Mouse (Mus musculus): Measurements from ENCODE around the gene Fam183b. TPM values are rescaled to one million over a fixed set of nuclear protein-coding genes. Genes with fewer than 3 reads are reported as not detected.
A peak's percentile ranks its signal among the peaks of the same experiment; 100 is the strongest.
"Not testable (repeated sequence)": the region's sequence is repeated elsewhere in the genome, so short reads cannot be mapped to it uniquely, and the experiment has no call there.

Fam183b gene
- total and polyA plus RNA-seq, 3 experiments, result not detected

DNA sequence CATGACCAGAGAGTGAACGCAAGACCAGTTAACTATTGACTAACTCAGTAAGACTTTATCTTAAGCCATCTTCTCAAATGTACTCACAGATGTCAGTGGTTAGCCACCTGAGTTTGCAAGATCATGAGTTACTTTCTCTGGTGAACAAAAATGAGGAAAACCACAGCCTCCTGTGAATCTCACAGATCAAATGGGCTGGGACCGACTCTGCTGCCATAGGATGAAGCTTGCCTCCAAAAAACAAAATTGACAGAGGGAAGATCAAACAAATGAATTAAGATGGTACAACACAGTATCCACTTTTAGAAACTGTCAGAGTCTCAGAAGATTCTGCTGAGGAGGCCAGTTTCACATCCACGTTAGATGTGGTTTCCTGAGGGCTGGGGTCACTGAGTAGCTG lies 28.0 kb upstream of the Fam183b start:
- no peaks in the 10 kb centered on the region for H3K4me1 ChIP-seq (ENCODE audit: insufficient read depth, low read depth, low read length)
- no peak overlapping the region for H3K4me3 ChIP-seq (ENCODE audit: low read depth, low read length)
- DNase-seq (ENCODE audit: low spot score) (no peak), ATAC-seq (ENCODE audit: extremely low read depth, insufficient number of reproducible peaks, low FRiP score, poor library complexity, severe bottlenecking) (no peak)
- no peaks in the 10 kb centered on the region for H3K36me3 ChIP-seq (replicated peaks)
- TF ChIP-seq CTCF (IDR thresholded peaks at IDR 0.05; ENCODE audit: low read depth, low read length) (no peak), POLR2AphosphoS5 (IDR thresholded peaks at IDR 0.05; ENCODE audit: insufficient replicate concordance, low read depth, low read length) (no peak), GATA1 (IDR thresholded peaks at IDR 0.05; ENCODE audit: borderline replicate concordance, low read length) (no peak), GATA2 (IDR thresholded peaks at IDR 0.05; ENCODE audit: borderline replicate concordance, low read depth, low read length) (no peak), TAL1 (conservative IDR thresholded peaks at IDR 0.05; ENCODE audit: low read depth, low read length) (no peak)
- 0 out of 2 replicates have a peak, but pooled peaks cover 2% of the 10 kb centered on the region for H3K27me3 ChIP-seq (ENCODE audit: insufficient read depth, low read length)
- no peaks in the 10 kb centered on the region for H3K9me3 ChIP-seq (replicated peaks)

DNA sequence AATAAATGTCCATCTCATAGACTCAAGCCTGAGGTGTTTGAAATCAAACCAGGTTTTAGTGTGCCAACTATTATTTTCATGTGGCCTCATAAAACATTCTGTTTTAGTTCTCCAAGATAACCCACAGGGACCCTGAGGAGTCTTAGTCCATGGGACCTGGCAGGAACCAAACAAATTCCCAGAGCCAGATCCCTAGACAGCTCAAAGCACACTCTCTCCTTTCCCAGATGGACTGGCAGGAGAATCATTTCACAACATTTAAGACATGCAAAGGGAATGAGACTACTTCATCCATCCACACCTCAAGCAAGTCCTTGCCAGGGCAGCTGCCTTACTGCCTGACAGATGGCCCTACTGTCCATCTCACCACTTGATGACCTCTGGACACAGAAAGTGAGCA lies 27.2 kb upstream of the Fam183b start, which contains the start of gene Olfr312:
Gene Olfr312, plus strand, starts transcription at position 301 of the 400 bp plus-strand sequence.
- ATAC-seq (ENCODE audit: extremely low read depth, insufficient number of reproducible peaks, low FRiP score, poor library complexity, severe bottlenecking); DNase-seq (ENCODE audit: low spot score); H3K27me3 ChIP-seq (ENCODE audit: insufficient read depth, low read length): not testable (repeated sequence)

DNA sequence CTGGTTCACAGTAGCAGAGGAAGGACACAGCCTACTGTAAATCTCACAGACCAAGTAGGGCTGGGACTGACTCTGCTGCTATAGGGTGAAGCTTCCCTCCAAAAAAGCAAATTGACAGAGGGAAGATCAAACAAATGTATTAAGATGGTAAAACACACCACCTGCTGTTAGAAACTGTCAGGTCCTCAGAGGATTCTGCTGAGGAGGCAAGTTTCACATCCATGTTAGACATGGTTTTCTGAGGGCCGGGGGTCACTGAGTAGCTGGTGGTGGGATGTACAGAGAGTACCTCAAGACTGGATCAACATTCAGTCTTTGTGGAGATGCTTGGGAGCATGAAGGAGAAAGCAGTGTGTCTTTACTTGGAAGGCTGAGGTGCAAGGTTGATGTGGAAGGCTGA lies 13.9 kb upstream of the Fam183b start:
- Histone ChIP-seq H3K27me3 (ENCODE audit: insufficient read depth, low read length) (no peaks in the 10 kb centered on the region), H3K4me3 (ENCODE audit: low read depth, low read length) (no peak overlapping the region), H3K36me3 (replicated peaks) (no peaks in the 10 kb centered on the region), H3K4me1 (ENCODE audit: insufficient read depth, low read depth, low read length) (no peaks in the 10 kb centered on the region), H3K9me3 (replicated peaks) (no peaks in the 10 kb centered on the region)
- ATAC-seq (ENCODE audit: extremely low read depth, insufficient number of reproducible peaks, low FRiP score, poor library complexity, severe bottlenecking), result no peak
- no peak for DNase-seq (ENCODE audit: low spot score)
- TF ChIP-seq CTCF (IDR thresholded peaks at IDR 0.05; ENCODE audit: low read depth, low read length) (no peak), POLR2AphosphoS5 (IDR thresholded peaks at IDR 0.05; ENCODE audit: insufficient replicate concordance, low read depth, low read length) (no peak), GATA1 (IDR thresholded peaks at IDR 0.05; ENCODE audit: borderline replicate concordance, low read length) (no peak), GATA2 (IDR thresholded peaks at IDR 0.05; ENCODE audit: borderline replicate concordance, low read depth, low read length) (no peak), TAL1 (conservative IDR thresholded peaks at IDR 0.05; ENCODE audit: low read depth, low read length) (no peak)

More for the DNA sequence above, 27.2 kb upstream of the Fam183b start, which contains the start of gene Olfr312:
- H3K4me1 ChIP-seq (ENCODE audit: insufficient read depth, low read depth, low read length); H3K9me3 ChIP-seq (replicated peaks); H3K4me3 ChIP-seq (ENCODE audit: low read depth, low read length); H3K36me3 ChIP-seq (replicated peaks): not testable (repeated sequence)

DNA sequence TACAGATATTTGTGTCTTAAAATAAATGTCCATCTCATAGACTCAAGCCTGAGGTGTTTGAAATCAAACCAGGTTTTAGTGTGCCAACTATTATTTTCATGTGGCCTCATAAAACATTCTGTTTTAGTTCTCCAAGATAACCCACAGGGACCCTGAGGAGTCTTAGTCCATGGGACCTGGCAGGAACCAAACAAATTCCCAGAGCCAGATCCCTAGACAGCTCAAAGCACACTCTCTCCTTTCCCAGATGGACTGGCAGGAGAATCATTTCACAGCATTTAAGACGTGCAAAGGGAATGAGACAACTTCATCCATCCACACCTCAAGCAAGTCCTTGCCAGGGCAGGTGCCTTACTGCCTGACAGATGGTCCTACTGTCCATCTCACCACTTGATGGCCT lies 12.9 kb upstream of the Fam183b start, which contains the start of gene Olfr313:
Gene Olfr313, plus strand, starts transcription at position 301 of the 400 bp plus-strand sequence.
- DNase-seq (ENCODE audit: low spot score); H3K4me1 ChIP-seq (ENCODE audit: insufficient read depth, low read depth, low read length); H3K27me3 ChIP-seq (ENCODE audit: insufficient read depth, low read length); ATAC-seq (ENCODE audit: extremely low read depth, insufficient number of reproducible peaks, low FRiP score, poor library complexity, severe bottlenecking); H3K9me3 ChIP-seq (replicated peaks); H3K4me3 ChIP-seq (ENCODE audit: low read depth, low read length); H3K36me3 ChIP-seq (replicated peaks): not testable (repeated sequence)

DNA sequence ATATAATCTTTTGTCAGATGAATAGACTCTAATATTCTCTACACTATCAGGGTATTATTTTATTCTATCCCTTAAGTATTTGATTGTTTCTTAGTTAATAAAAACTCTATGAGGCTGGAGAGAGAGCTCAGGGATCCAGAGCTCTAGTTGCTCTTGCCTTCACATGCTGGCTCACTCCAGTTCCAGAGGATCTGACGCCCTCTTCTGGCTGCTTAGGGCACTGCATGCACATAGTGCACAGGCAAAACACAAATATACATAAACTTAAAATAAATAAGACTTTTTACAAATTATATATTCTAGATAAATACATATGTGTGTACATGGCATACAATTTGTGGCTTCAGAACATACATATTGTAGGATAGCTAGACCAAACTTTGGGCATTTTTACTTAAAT lies 10.2 kb upstream of the Fam183b start:
- no peaks in the 10 kb centered on the region for H3K36me3 ChIP-seq (replicated peaks)
- TF ChIP-seq GATA1 (IDR thresholded peaks at IDR 0.05; ENCODE audit: borderline replicate concordance, low read length), result no peak
- TF ChIP-seq POLR2AphosphoS5 (IDR thresholded peaks at IDR 0.05; ENCODE audit: insufficient replicate concordance, low read depth, low read length), result no peak
- no peak for TF ChIP-seq TAL1 (conservative IDR thresholded peaks at IDR 0.05; ENCODE audit: low read depth, low read length)
- TF ChIP-seq CTCF (IDR thresholded peaks at IDR 0.05; ENCODE audit: low read depth, low read length), result 0 out of 2 replicates have a peak, but pooled peaks have one; percentile 13
- H3K9me3 ChIP-seq (replicated peaks), result no peaks in the 10 kb centered on the region
- ATAC-seq (ENCODE audit: extremely low read depth, insufficient number of reproducible peaks, low FRiP score, poor library complexity, severe bottlenecking) (no peak), DNase-seq (ENCODE audit: low spot score) (no peak)
- no peak overlapping the region for H3K4me3 ChIP-seq (ENCODE audit: low read depth, low read length)
- no peaks in the 10 kb centered on the region for H3K27me3 ChIP-seq (ENCODE audit: insufficient read depth, low read length)
- H3K4me1 ChIP-seq (ENCODE audit: insufficient read depth, low read depth, low read length), result no peaks in the 10 kb centered on the region

DNA sequence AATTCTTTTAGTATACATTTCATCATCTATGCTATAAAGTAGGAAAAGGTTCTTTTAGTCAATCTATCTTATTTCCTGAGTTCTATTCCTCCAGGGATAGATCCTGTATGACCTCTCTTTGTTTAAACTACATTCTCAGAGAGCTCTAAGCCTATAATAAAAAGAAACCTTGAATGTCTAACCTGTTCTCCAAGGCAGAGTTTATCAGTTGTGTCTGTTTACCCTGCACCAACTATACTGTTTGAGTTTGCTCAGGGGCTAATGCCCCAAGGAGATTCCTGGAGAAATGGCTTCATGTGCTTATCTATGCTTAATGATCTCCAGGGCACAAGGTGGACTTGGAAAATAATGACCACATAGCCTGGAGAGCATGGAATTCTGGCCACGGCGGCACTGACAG lies 2.6 kb upstream of the Fam183b start:
- DNase-seq (ENCODE audit: low spot score), result no peak
- peaks cover 6% of the 10 kb centered on the region for H3K27me3 ChIP-seq (ENCODE audit: insufficient read depth, low read length)
- TF ChIP-seq TAL1 (conservative IDR thresholded peaks at IDR 0.05; ENCODE audit: low read depth, low read length), result no peak
- TF ChIP-seq POLR2AphosphoS5 (IDR thresholded peaks at IDR 0.05; ENCODE audit: insufficient replicate concordance, low read depth, low read length), result no peak
- TF ChIP-seq GATA2 (IDR thresholded peaks at IDR 0.05; ENCODE audit: borderline replicate concordance, low read depth, low read length), result no peak
- no peak for TF ChIP-seq CTCF (IDR thresholded peaks at IDR 0.05; ENCODE audit: low read depth, low read length)
- no peak for TF ChIP-seq GATA1 (IDR thresholded peaks at IDR 0.05; ENCODE audit: borderline replicate concordance, low read length)
- no peaks in the 10 kb centered on the region for H3K9me3 ChIP-seq (replicated peaks)
- ATAC-seq (ENCODE audit: extremely low read depth, insufficient number of reproducible peaks, low FRiP score, poor library complexity, severe bottlenecking), result no peak
- no peaks in the 10 kb centered on the region for H3K36me3 ChIP-seq (replicated peaks)
- no peaks in the 10 kb centered on the region for H3K4me1 ChIP-seq (ENCODE audit: insufficient read depth, low read depth, low read length)
- H3K4me3 ChIP-seq (ENCODE audit: low read depth, low read length), result no peak overlapping the region

DNA sequence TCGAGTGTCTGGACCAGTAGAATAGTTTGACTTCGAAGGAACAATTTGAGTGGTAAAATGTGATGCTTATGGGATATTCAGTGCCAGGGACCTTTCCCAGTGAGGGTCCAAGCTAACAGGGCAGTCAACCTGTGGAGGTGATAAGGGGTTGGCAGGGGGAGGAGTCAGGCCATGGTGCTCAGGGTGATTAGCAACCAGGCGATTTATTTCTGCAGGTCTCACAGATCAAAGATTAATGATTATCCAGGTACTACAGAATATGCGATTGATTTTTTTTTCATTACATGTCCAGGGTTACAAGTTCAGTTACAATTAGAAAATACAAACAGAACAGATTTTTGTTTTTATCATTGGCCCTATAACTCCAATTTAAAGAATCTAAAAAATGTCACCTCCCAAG lies 2.1 kb upstream of the Fam183b start:
- H3K4me1 ChIP-seq (ENCODE audit: insufficient read depth, low read depth, low read length), result no peaks in the 10 kb centered on the region
- no peak for ATAC-seq (ENCODE audit: extremely low read depth, insufficient number of reproducible peaks, low FRiP score, poor library complexity, severe bottlenecking)

More for the DNA sequence above, 2.1 kb upstream of the Fam183b start:
- DNase-seq (ENCODE audit: low spot score), result no peak
- no peak for TF ChIP-seq GATA1 (IDR thresholded peaks at IDR 0.05; ENCODE audit: borderline replicate concordance, low read length)
- TF ChIP-seq POLR2AphosphoS5 (IDR thresholded peaks at IDR 0.05; ENCODE audit: insufficient replicate concordance, low read depth, low read length), result no peak
- TF ChIP-seq TAL1 (conservative IDR thresholded peaks at IDR 0.05; ENCODE audit: low read depth, low read length), result no peak
- no peak for TF ChIP-seq CTCF (IDR thresholded peaks at IDR 0.05; ENCODE audit: low read depth, low read length)
- TF ChIP-seq GATA2 (IDR thresholded peaks at IDR 0.05; ENCODE audit: borderline replicate concordance, low read depth, low read length), result no peak
- peaks cover 6% of the 10 kb centered on the region for H3K27me3 ChIP-seq (ENCODE audit: insufficient read depth, low read length)
- H3K36me3 ChIP-seq (replicated peaks), result no peaks in the 10 kb centered on the region
- H3K4me3 ChIP-seq (ENCODE audit: low read depth, low read length), result no peak overlapping the region
- no peaks in the 10 kb centered on the region for H3K9me3 ChIP-seq (replicated peaks)
